Mouse (Mus musculus): ENCODE measurements around the gene Snd1. TPM values are rescaled to one million over a fixed set of nuclear protein-coding genes. Genes with fewer than 3 reads are reported as not detected.

Gene Snd1
- polyA plus RNA-seq, 1 experiment from 2014 or later = 69.2 TPM

DNA sequence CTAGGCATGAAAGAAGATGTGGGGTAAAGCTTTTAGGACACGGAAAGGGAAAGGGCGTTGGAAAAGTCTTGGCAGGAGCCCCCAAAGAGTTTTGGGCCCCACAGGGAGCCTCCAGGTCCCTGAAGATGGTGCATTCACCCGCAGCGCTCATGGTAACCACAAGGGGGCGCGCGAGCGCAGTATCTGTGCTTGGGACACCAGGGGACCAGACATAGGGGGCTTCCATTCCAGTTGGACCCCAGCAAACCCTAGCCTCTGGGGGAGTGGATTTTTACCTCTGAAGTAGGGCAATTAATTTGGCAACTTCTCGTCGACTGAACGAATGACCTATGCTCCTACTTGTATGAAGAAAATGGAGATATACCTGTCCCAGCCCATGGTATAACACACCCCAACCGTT lies 474.3 kb downstream of the Snd1 start:
- DNase-seq (ENCODE audit: low spot score) = peak; percentile 62

GRCm38 (mm10) chr6:28955581-28955980 lies 480.6 kb downstream of the Snd1 start:
- peak; percentile 45 for DNase-seq (ENCODE audit: low spot score)

DNA sequence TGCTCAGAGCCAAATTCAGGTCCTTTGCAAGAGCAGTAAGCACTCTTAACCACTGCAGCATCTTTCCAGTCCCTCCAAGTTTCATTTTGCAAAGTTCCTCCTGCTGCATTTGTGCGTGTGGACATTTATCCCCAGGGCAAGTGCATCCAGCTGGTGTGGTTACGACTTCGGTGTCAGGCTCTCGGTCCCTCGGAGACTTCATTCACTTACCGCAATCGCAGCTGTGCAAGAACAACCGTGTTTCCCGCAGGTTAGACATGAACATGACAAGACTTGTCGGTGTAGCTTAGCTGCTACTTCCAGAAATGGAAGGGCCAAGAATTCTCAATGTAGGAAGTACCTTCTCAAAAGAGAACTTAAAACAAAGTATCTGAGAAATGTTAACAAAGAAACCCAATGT lies 482.5 kb downstream of the Snd1 start:
- DNase-seq (ENCODE audit: low spot score) = no peak

DNA sequence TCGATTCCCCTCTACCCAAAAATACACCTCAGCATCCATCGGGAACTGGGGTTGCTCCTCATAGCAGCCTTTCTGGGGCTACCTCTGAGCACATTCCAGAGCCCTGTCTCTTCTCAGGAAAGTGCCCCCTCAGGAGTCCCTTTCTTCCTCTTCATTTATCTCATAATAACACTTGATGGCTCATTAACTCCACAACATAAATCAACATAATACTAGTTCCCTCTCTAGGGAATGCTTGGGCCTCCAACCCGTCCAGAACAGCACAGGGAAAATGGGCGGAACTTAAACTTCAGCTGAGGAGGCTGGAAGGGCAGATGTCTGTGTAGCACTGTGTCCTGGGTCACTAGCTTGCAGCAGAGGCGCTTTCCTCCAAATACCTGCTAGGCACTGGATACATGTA lies 488.2 kb downstream of the Snd1 start:
- DNase-seq (ENCODE audit: low spot score) = no peak

GRCm38 (mm10) chr6:28965264-28965663 lies 490.3 kb downstream of the Snd1 start:
- no peak for DNase-seq (ENCODE audit: low spot score)

DNA sequence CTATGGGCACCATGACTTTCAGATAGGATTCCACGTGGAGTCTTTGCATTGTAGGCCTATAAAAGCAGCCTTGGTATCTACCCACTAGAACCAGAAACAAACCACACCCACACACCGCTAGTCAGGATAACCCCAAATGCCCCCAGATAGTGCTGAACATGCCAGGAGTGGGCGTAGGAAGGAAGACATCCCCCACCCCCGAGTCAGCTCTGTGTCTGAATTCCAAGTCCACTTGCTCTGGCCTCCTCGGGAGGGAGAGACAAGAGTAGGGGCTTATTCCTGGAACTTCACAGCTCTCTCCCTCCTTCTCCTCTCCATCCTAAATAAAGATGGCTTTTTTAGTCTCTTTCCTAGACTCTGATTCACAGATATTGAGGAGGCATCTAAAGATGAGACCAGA lies 494.7 kb downstream of the Snd1 start:
- no peak for DNase-seq (ENCODE audit: low spot score)

GRCm38 (mm10) chr6:28970711-28971110 lies 495.8 kb downstream of the Snd1 start:
- DNase-seq (ENCODE audit: low spot score) = no peak

DNA sequence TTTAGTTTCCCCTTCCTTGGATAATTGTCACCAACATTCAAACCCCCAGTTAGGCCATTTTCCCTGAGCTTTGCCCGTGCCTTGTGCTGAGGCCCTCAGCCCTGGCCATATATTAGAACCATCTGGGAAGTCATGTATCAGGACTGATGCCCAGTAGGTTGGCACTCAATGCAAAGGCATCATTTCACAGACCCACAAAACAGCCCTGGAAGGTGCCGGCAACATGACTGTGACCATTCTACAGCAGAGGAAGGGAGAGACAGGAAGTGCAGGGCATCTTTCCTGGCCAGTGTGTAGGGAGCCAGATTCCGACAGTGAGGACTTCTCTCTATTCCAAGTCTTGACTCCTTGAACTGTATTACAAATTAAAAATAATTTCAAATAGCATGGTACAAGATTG lies 499.6 kb downstream of the Snd1 start:
- DNase-seq (ENCODE audit: low spot score) = no peak

DNA sequence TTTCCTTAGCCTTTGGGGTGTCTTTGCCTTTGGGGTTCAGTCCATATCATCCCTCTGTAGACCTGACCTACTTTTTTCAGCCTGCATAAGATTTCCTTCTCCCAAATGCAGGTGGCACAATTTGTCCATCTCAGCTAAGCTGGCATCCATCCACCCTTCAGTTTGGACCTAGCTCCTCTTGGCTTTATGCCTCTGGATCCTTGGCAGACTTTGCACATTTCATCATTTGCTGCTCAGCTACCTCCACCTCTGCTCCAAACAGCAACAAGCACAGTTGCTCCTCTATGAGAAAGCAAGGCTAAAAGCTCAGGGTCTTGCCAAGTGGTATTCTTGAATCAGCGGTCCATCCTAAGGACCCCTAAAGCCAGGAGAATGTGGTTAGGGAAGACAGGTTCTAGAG lies 500.2 kb downstream of the Snd1 start:
- DNase-seq (ENCODE audit: low spot score) = no peak

- DNase-seq (ENCODE audit: low spot score) = no peak
Observed at GRCm38 (mm10) chr6:28978031-28978430, 503.1 kb downstream of the Snd1 start.

DNA sequence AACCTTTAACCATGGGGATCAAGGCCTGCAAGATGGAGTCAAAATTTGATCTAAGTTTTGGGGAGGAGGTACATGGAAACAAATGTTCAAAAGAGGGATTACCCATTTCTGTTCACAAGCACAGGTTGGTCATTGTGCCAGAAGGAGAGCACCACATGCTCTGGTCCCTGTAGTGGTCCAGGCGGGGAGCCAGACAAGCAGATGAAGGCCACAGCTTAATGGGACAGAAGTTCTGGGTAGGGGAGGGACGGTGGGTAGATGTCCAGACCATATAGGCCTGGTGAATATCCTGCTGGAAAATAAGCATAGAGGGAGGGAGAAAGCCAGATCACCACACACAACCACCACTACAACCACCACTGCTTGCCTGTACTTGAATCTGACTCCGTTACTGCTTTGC lies 503.9 kb downstream of the Snd1 start:
- DNase-seq (ENCODE audit: low spot score) = no peak

- no peak for DNase-seq (ENCODE audit: low spot score)
Observed at GRCm38 (mm10) chr6:28979586-28979985, 504.6 kb downstream of the Snd1 start.

GRCm38 (mm10) chr6:28980219-28980618 lies 505.3 kb downstream of the Snd1 start:
- no peak for DNase-seq (ENCODE audit: low spot score)

- no peak for DNase-seq (ENCODE audit: low spot score)
Observed at GRCm38 (mm10) chr6:28980750-28981584, 506.0 kb downstream of the Snd1 start.

DNA sequence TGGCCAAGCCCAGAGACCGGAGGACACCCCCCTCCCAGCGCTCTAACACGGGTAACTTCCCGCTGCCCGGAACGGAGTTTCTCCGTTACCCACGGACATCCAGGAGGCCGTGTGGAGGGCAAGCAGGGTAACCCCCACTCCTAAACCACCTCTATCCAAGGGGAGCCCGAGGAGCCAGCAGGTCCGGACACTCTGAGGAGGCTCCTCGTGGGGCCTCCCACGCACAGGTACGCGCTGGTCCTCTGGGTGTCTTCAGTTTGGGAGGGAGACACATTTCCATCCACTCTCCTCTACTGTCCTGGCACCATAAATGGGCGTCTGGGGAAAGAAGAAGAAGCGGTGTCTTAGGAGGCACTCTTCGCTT lies 506.6 kb downstream of the Snd1 start:
- no peak for DNase-seq (ENCODE audit: low spot score)

- peak; percentile 38 for DNase-seq (ENCODE audit: low spot score)
Observed at GRCm38 (mm10) chr6:28981966-28982701, 507.2 kb downstream of the Snd1 start.

DNA sequence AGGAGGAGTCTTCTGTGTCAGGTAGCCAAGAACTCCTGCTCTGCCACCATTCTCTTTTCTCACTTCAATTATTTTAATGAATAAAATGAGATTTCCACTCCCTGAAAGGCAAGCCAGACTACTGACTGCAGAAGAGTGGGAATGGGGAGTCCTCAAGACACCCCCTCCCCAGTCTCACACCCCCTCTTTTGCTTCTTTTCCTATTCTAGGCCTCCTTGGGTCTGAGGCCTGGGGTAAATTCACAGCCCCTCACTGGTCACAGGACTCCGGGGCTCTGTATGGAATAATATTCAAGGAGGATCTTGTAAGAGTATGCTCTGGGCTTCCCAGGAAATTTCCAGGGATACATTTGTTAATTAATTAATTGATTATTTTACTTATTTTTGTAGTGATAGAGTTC lies 507.9 kb downstream of the Snd1 start:
- DNase-seq (ENCODE audit: low spot score) = no peak

Other genes with a start within 250 kb of the Snd1 start
- gene Zfp800, start 77.1 kb upstream of the Snd1 start, polyA plus RNA-seq (2015; fragmentation: Nextera tagmentation; extraction: Ambion mirVana) = 35.4 and 37.6 TPM in 2 replicates
- gene Arf5, start 51.6 kb upstream of the Snd1 start, polyA plus RNA-seq (2015; fragmentation: Nextera tagmentation; extraction: Ambion mirVana) = 293 and 304 TPM in 2 replicates
- gene Fscn3, start 47.4 kb upstream of the Snd1 start, polyA plus RNA-seq (2015; fragmentation: Nextera tagmentation; extraction: Ambion mirVana) = 0.07 TPM in 1 of 2 replicates, not detected in the other
- gene Gcc1, start 46.7 kb upstream of the Snd1 start, polyA plus RNA-seq (2015; fragmentation: Nextera tagmentation; extraction: Ambion mirVana) = 10.5 and 12.6 TPM in 2 replicates
- gene Pax4, start 25.8 kb upstream of the Snd1 start, polyA plus RNA-seq (2015; fragmentation: Nextera tagmentation; extraction: Ambion mirVana) = not detected in 2 replicates